Mouse (Mus musculus) gastrocnemius, postnatal 10 days (tissue): ENCODE data around the gene Gm9833. TPM values are rescaled to one million over a fixed set of nuclear protein-coding genes. Genes with fewer than 3 reads are reported as not detected.
"Not testable (repeated sequence)": the region's sequence is repeated elsewhere in the genome, so short reads cannot be mapped to it uniquely, and the experiment has no call there.

Experiments
- DNase-seq: peaks from one replicate; pipeline ENCODE4 v3.0.0; 2021; ENCODE audit warnings: mixed read lengths
- long read RNA-seq, 2 experiments: library from polyadenylated mRNA; stranded (forward); transcript quantifications; one replicate each; pipeline ENCODE4 v2.0.0; 2021
- total RNA-seq, 2 experiments: library from RNA; stranded (reverse); gene quantifications; 2 replicates each; pipeline ENCODE4 v1.2.3; 2021

Gm9833 gene
- total RNA-seq, result 1 to 10 TPM; 2.2 TPM
- long read RNA-seq, experiment 1, result 0 reads
- long read RNA-seq, experiment 2, result 0 reads

GRCm38 (mm10) chr3:10087994-10088393 lies at the start of gene Gm9833:
TSS of gene Gm9833 (plus strand) at chr3:10088110.
- DNase-seq, result not testable (repeated sequence)

- no peak for DNase-seq
Measured at GRCm38 (mm10) chr3:10070070-10070469, 17.8 kb upstream of the Gm9833 start.

- no peak for DNase-seq
Measured at GRCm38 (mm10) chr3:10075826-10076225, 12.1 kb upstream of the Gm9833 start.

GRCm38 (mm10) chr3:10077096-10077841 lies 10.6 kb upstream of the Gm9833 start:
- DNase-seq, result no peak

- DNase-seq, result no peak
Measured at GRCm38 (mm10) chr3:10078113-10078512, 9.8 kb upstream of the Gm9833 start.

- DNase-seq, result no peak
Measured at GRCm38 (mm10) chr3:10081336-10081735, 6.6 kb upstream of the Gm9833 start.

GRCm38 (mm10) chr3:10081911-10082541 lies 5.9 kb upstream of the Gm9833 start:
- no peak for DNase-seq

GRCm38 (mm10) chr3:10082545-10083062 lies 5.3 kb upstream of the Gm9833 start:
- no peak for DNase-seq

- DNase-seq, result no peak
Measured at GRCm38 (mm10) chr3:10084102-10084501, 3.8 kb upstream of the Gm9833 start.

GRCm38 (mm10) chr3:10085396-10086119 lies 2.4 kb upstream of the Gm9833 start:
- no peak for DNase-seq

- DNase-seq, result no peak
Measured at GRCm38 (mm10) chr3:10087511-10087910, 399 bp upstream of the Gm9833 start.

GRCm38 (mm10) chr3:10091616-10092140 lies 3.8 kb downstream of the Gm9833 start:
- DNase-seq, result no peak

GRCm38 (mm10) chr3:10092499-10092898 lies 4.6 kb downstream of the Gm9833 start:
- no peak for DNase-seq

GRCm38 (mm10) chr3:10092914-10093313 lies 5.0 kb downstream of the Gm9833 start:
- no peak for DNase-seq

- no peak for DNase-seq
Measured at GRCm38 (mm10) chr3:10095076-10095622, 7.2 kb downstream of the Gm9833 start.

- no peak for DNase-seq
Measured at GRCm38 (mm10) chr3:10099756-10100155, 11.8 kb downstream of the Gm9833 start.

- DNase-seq, result no peak
Measured at GRCm38 (mm10) chr3:10111570-10111969, 23.7 kb downstream of the Gm9833 start.

- DNase-seq, result no peak
Measured at GRCm38 (mm10) chr3:10112196-10112595, 24.3 kb downstream of the Gm9833 start.

GRCm38 (mm10) chr3:10112660-10113059 lies 24.8 kb downstream of the Gm9833 start:
- no peak for DNase-seq

GRCm38 (mm10) chr3:10116531-10116930 lies 28.6 kb downstream of the Gm9833 start:
- no peak for DNase-seq

GRCm38 (mm10) chr3:10121232-10121631 lies 33.3 kb downstream of the Gm9833 start:
- DNase-seq, result no peak
